Mouse (Mus musculus) macrophage (primary cell): ENCODE results near the gene Pbrm1. TPM values are rescaled to one million over a fixed set of nuclear protein-coding genes. Genes with fewer than 3 reads are reported as not detected.

ENCODE experiments used
- H3K27ac ChIP-seq: fragments of 350-480 bp; formaldehyde crosslinking; 2 replicates; pipeline ENCODE4 v1.9.0; 2021
- H3K36me3 ChIP-seq: fragments of 350-480 bp; formaldehyde crosslinking; 2 replicates; pipeline ENCODE4 v1.9.0; 2021; ENCODE audit errors: inconsistent target
- H3K4me3 ChIP-seq: fragments of 350-480 bp; formaldehyde crosslinking; 2 replicates; pipeline ENCODE4 v1.9.0; 2021; ENCODE audit errors: inconsistent target
- H3K79me2 ChIP-seq: fragments of 350-480 bp; formaldehyde crosslinking; 2 replicates; pipeline ENCODE4 v1.9.0; 2021; ENCODE audit errors: inconsistent target
- WGBS: methylation state at CpG from one replicate; pipeline ENCODE4 v1.1.7; 2026; ENCODE audit warnings: inconsistent platforms; ENCODE audit not compliant: missing documents; 5-methylcytosine and 5-hydroxymethylcytosine counted together
- polyA plus RNA-seq: library from polyadenylated mRNA; stranded (reverse); fragments of 250-400 nt; gene quantifications from 3 replicates; pipeline ENCODE4 v1.2.4, GENCODE M21; 2018; ENCODE audit warnings: inconsistent platforms

The Pbrm1 gene
- polyA plus RNA-seq, 1 experiment from 2014 or later = 19.0 TPM

- Histone ChIP-seq H3K36me3 (peaks cover 30% of the 10 kb centered on the region), H3K79me2 (peaks cover 67% of the 10 kb centered on the region), H3K4me3 (no peak overlapping the region), H3K27ac (no peak overlapping the region)
- WGBS = 63% methylated on average over 1 of the region's 1 CpGs
Observed at GRCm38 (mm10) chr14:31022579-31022978, 3.6 kb downstream of the Pbrm1 start.

- Histone ChIP-seq H3K4me3 (no peak overlapping the region), H3K79me2 (peaks cover 42% of the 10 kb centered on the region), H3K36me3 (peaks cover 57% of the 10 kb centered on the region), H3K27ac (no peak overlapping the region)
- 77% methylated on average over 3 of the region's 3 CpGs for WGBS
Observed at GRCm38 (mm10) chr14:31025785-31026184, 6.8 kb downstream of the Pbrm1 start.

DNA sequence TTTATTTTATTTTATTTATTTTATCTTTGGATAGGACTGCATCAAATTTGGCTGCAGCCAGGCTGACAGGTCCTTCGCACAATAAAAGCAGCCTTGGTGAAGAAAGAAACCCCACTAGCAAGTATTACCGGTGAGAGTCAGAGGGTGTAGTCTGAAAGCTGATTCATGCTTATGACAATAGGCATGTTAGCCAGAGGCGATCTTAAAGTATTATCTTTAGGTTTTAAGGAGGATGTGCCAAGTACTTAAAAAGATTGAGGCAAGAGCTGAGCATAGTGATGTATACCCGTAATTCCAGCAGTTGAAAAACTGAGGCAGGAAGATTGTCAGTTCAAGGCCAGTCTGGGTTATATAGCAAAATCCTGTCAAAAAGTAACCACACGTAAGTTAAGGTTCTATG, 26.4 kb downstream of the Pbrm1 start:
- no peak overlapping the region for H3K27ac ChIP-seq
- WGBS = 100% methylated on average over 4 of the region's 5 CpGs
- peaks cover 77% of the 10 kb centered on the region for H3K36me3 ChIP-seq
- H3K4me3 ChIP-seq = no peak overlapping the region
- no peaks in the 10 kb centered on the region for H3K79me2 ChIP-seq

DNA sequence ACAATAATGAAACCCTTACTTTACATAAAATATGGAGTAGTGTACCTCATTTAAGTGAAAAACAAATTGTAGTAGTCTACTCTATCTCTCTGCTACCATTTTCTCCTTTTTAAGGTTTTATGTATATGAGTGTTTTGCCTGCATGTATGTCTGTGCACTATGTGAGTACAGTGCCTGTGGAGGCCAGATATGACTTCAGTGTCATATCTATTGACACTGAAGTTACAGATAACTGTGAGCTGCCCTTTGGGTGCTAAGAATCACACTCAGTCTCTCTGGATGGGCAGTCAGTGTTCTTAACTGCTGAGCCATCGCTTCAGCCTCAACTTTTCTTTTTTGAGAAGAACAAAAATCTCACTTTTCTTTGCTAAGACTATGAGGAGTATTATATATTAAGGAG, 26.9 kb downstream of the Pbrm1 start:
- no peak overlapping the region for H3K4me3 ChIP-seq
- 100% methylated on average over 1 of the region's 1 CpGs for WGBS
- H3K27ac ChIP-seq = no peak overlapping the region
- peaks cover 80% of the 10 kb centered on the region for H3K36me3 ChIP-seq
- H3K79me2 ChIP-seq = no peaks in the 10 kb centered on the region

GRCm38 (mm10) chr14:31062277-31062676, 43.3 kb downstream of the Pbrm1 start:
- 60% methylated on average over 1 of the region's 1 CpGs for WGBS

DNA sequence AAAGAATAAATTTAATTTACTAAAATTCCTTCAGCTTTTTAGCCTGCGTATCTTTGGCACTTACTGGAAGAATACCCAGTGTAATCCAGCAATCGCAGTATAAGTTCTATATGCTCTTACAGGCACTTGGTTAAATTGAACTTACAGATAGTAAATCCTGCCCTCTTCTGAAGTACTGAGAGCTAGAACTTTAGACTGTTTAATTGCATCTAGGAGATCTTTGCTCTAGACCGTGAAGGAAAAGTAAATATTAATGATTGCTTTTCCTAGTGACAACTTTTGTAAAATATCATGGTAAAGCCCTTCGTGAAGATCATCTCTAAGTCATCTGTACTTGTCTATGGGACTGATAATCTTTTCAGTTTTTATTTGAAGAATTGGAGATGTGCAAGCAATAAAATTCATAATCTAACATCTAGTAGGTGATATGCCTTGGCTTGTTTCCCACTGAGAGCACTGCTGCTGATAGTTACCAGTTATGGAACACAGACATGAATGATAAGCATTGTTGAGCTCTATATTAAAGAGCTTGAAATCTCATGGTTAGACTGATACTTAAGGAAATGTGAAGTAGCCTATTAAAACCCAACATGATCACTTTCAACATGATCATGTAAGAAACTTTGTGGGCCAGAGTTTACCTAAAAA, 50.3 kb downstream of the Pbrm1 start:
- Histone ChIP-seq H3K79me2 (no peaks in the 10 kb centered on the region), H3K27ac (no peak overlapping the region), H3K4me3 (no peak overlapping the region), H3K36me3 (peaks cover 49% of the 10 kb centered on the region)
- 100% methylated on average over 4 of the region's 4 CpGs for WGBS

More at GRCm38 (mm10) chr14:31062277-31062676, 43.3 kb downstream of the Pbrm1 start:
- no peaks in the 10 kb centered on the region for H3K79me2 ChIP-seq
- no peak overlapping the region for H3K27ac ChIP-seq
- no peak overlapping the region for H3K4me3 ChIP-seq
- peaks cover 50% of the 10 kb centered on the region for H3K36me3 ChIP-seq

GRCm38 (mm10) chr14:31078597-31079208, 59.8 kb downstream of the Pbrm1 start:
- Histone ChIP-seq H3K79me2 (no peaks in the 10 kb centered on the region; the same call in 1 of the 2 replicates), H3K36me3 (peaks cover 61% of the 10 kb centered on the region), H3K27ac (no peak overlapping the region), H3K4me3 (no peak overlapping the region)
- 100% methylated on average over 3 of the region's 3 CpGs for WGBS

GRCm38 (mm10) chr14:31079313-31080028, 60.5 kb downstream of the Pbrm1 start:
- Histone ChIP-seq H3K4me3 (no peak overlapping the region), H3K36me3 (peaks cover 66% of the 10 kb centered on the region), H3K27ac (no peak overlapping the region), H3K79me2 (no peaks in the 10 kb centered on the region; the same call in 1 of the 2 replicates)
- 86% methylated on average over 3 of the region's 3 CpGs for WGBS

GRCm38 (mm10) chr14:31081147-31081546, 62.2 kb downstream of the Pbrm1 start:
- Histone ChIP-seq H3K36me3 (peaks cover 68% of the 10 kb centered on the region), H3K27ac (no peak overlapping the region), H3K4me3 (no peak overlapping the region), H3K79me2 (no peaks in the 10 kb centered on the region; the same call in 1 of the 2 replicates)

GRCm38 (mm10) chr14:31087433-31087832, 68.5 kb downstream of the Pbrm1 start:
- H3K79me2 ChIP-seq = no peaks in the 10 kb centered on the region
- peaks cover 77% of the 10 kb centered on the region for H3K36me3 ChIP-seq
- H3K4me3 ChIP-seq = no peak overlapping the region
- no peak overlapping the region for H3K27ac ChIP-seq
- WGBS = 84% methylated on average over 6 of the region's 6 CpGs

GRCm38 (mm10) chr14:31088515-31088914, 69.6 kb downstream of the Pbrm1 start:
- 80% methylated on average over 2 of the region's 2 CpGs for WGBS
- H3K36me3 ChIP-seq = peaks cover 71% of the 10 kb centered on the region
- no peak overlapping the region for H3K4me3 ChIP-seq
- no peaks in the 10 kb centered on the region for H3K79me2 ChIP-seq
- H3K27ac ChIP-seq = no peak overlapping the region

DNA sequence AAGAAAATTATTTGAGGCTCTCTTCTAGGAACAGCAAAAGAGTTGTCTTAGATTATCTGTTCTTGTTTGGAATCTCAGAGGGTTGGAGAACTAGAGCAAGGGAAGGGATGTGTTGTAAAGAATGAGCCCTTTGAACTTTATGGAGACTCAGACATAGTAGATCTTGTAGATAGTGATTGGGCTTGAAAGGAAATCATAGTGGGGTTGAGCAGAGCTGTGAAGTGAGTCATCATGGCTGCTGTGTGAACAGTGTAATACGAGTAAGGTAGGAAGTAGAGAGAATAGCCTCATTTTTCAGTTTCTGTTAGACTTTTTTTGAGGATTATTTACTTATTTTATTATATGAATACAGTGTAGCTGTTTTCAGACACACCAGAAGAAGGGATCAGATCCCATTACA, 71.0 kb downstream of the Pbrm1 start:
- WGBS = 92% methylated on average over 1 of the region's 1 CpGs
- peaks cover 57% of the 10 kb centered on the region for H3K36me3 ChIP-seq
- no peak overlapping the region for H3K27ac ChIP-seq
- no peaks in the 10 kb centered on the region for H3K79me2 ChIP-seq
- no peak overlapping the region for H3K4me3 ChIP-seq

- H3K36me3 ChIP-seq = peaks cover 38% of the 10 kb centered on the region
- H3K27ac ChIP-seq = no peak overlapping the region
- H3K79me2 ChIP-seq = no peaks in the 10 kb centered on the region
- no peak overlapping the region for H3K4me3 ChIP-seq
- WGBS = 92% methylated on average over 2 of the region's 2 CpGs
Observed at GRCm38 (mm10) chr14:31105156-31105555, 86.2 kb downstream of the Pbrm1 start.

DNA sequence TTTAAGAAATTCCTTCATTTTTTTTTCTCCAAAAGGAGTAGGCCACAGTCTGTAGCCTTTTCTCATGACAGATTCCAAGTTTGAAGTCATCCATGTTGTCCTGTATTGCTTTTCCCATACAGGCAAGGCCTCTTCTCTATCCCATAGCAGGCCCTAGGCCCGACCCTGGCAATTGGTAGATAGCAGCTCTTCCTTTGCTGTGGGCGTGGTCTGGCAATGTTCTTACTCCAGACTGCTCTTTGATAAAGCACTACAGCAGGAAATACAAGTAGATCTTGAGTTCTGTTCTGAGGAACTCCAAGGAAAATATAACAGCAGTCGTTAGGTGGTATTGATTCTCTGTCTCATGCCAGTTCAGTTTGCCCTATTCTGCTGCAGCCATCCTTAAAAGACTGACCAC, 91.7 kb downstream of the Pbrm1 start:
- Histone ChIP-seq H3K27ac (no peak overlapping the region), H3K36me3 (peaks cover 67% of the 10 kb centered on the region), H3K4me3 (no peak overlapping the region), H3K79me2 (no peaks in the 10 kb centered on the region)
- 96% methylated on average over 3 of the region's 3 CpGs for WGBS

GRCm38 (mm10) chr14:31112187-31112586, 93.2 kb downstream of the Pbrm1 start:
- Histone ChIP-seq H3K4me3 (no peak overlapping the region), H3K36me3 (peaks cover 67% of the 10 kb centered on the region), H3K27ac (no peak overlapping the region), H3K79me2 (no peaks in the 10 kb centered on the region)
- 98% methylated on average over 5 of the region's 5 CpGs for WGBS
